Mouse (Mus musculus) natural killer cell, adult 2 months (primary cell): Measurements from ENCODE around the gene Serpina9.
A peak's percentile ranks its signal among the peaks of the same experiment; 100 is the strongest.
"Not testable (repeated sequence)": the region's sequence is repeated elsewhere in the genome, so short reads cannot be mapped to it uniquely, and the experiment has no call there.

ENCODE experiments used
- DNase-seq, 2 experiments: peaks; one replicate each; pipeline ENCODE4 v3.0.0; 2022; ENCODE audit warnings: low spot score in 2 of 2

Gene Serpina9

DNA sequence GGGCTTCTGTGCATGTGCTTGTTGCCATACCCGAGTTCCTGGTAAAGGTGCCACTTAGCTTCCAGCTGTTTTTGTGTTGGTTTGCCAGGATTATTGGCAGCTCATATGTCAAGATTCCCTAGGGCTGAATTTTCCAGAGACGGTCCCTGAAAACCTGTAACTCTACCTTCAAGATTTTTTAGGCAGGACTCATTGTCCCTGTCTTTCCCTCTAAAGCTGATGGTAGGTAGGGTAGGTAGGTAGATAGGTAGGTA lies 24.1 kb downstream of the Serpina9 start:
- DNase-seq, result no peak

DNA sequence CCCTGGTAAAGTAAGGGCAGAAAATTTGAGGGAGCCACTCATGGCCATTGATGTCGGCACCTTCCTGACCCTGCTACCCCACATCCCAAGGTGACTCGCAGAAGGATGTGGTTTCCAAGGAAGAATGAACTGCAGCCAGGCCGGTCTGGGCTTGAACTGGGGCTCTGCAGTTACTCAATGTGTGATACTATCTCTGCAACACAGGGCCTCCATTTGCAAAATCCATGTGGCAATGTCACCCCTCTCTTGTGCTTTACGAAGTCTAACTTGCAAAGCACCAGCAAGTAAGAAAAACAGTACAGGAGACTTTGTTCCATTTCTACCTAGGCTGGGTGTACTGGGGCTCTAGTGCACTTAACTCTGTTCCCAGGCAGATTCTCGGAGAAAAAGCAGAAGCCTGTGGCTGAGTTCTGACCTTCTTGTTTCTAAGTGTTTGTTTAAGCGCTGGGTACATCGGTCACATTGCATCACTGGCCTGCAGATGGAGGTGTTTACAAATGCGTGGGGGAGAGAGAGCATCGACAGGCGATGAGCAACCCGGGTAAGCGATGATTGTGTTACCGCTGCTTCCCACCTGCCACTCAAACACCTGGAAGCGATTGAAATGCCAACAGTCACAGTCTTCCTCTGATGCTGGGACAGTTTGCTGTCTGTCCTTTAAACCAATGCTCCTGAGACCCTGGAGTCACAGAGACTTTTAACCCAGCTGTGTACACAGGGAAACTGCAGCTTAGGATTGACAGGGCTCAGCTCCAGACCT lies 24.6 kb downstream of the Serpina9 start:
- DNase-seq, result no peak

DNA sequence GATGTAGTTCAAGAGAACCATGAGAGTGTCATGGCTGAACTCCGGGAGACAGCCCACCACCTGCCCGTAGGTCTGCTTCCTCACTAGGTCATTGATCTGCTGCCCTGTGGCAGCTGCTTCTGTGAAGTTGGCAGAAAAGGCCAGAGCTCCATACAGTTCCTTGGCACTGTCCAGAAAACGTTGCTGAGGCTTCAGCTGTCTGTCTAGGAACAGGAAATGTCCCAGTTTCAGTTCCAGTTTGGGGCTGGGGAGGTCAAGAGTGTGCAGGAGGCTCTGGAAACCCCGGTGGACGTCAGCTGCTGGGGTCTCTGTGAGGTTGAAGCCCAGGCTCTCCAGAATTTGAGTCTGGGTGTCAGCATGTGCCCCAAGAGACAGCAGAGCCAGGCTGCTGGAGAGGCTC lies 27.7 kb downstream of the Serpina9 start:
- DNase-seq, result no peak

DNA sequence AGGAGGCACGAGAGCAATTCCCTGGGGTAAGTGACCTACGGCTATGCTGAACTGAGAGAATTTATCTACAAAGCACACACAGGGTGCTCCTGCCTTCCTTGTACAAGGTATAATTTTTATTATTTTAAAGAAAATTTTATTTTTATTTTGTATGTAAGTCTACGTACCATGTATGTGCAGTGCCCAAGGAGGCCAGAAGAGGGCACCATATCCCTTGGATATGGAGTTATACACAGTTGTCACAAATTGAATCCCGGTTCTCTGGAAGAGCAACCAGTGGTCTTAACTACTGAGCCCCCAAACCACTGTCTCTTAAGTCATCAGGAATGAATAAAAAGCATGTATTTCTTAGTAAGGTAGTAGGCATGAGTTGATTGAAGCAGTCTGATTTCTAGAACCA lies 28.6 kb downstream of the Serpina9 start:
- DNase-seq, result peak; percentile 27 to 28

DNA sequence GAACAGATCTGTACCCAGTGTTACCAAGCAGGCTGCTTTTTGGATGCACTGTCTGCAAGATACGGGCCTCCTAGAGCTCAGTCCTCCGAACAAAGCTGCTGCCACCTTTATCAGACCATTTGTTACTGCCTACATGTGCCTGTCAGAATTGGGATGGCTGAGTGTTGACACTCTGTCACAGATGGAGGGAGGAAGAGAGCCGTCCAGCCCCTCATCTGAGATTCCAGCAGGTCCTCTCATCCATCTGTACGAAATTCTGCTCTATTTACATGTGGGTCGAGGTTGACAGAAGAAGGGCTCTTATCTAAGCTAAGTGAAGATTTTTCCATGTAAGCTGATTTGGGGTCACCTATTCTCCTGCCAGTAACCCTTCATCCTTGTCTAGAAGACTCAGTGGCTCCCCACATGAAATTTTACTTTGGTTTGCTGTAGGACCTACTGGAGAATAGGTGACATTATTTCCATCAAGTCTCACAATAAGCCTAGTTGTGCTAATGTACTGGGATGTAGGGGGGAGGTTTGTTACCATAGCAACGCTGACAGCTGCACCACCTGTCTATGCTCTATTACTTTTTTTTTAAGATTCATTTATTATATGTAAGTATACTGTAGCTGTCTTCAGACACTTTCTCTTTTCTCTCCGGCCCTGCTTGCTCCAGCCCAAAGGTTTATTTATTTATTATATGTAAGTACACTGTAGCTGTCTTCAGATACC lies 31.8 kb downstream of the Serpina9 start:
- DNase-seq, result no peak

DNA sequence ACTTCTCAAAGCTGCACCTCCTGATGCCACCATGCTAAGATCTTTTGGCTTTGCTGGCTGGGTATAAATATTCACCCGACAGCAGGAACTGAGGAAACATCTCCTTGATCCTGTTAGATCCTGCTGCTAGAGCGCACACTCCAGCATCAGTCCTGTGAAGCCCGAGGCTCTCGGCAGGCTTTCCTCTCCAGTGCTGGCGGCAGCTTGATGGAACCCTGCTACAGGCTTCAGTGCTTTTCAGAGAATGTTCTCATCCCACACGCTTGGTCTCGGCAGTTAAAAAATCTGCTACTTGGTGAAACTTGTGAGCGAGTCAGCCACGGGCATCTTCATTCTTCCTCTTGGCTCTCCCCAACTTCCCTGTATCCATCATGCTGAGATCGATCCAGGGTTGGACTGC lies 35.3 kb downstream of the Serpina9 start:
- no peak for DNase-seq

DNA sequence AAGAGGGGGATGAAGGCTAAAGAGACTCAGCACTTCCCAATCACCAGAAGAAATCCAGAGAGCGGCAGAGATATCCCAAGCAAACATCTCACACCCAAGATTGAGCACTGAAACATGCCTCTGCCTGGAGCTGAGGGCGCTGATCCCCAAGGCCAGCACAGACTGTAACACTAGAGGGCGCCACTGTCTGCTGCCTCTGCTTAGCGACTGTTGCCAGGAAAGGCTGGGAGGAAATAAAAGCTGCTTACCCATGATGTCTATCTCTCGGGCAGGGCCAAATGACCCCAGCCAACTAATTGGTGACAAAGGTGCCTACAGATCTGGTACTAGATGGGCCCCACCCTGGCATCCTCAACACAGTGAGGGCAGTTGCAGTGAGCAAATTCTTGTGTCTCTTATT lies 35.7 kb downstream of the Serpina9 start:
- DNase-seq, result no peak

DNA sequence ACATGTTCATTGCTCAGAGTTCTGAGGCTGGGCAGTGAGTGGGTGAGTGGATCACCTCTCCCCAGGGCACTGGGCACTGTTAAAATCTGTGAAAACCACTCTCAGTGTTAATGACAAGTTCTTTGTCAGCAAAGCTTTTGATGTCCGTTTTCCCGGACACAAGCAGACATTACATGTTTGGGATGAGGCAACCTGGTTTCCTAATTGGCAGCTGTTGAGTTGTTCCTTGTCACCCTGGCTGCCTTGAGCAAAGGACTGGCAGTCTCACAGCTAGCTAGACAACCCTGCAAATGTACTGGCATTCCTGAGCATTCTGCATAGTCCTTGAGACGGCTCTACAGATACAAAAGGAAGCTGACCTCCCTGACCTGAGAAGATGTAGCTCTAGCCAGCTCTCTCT lies 36.5 kb downstream of the Serpina9 start:
- no peak for DNase-seq

DNA sequence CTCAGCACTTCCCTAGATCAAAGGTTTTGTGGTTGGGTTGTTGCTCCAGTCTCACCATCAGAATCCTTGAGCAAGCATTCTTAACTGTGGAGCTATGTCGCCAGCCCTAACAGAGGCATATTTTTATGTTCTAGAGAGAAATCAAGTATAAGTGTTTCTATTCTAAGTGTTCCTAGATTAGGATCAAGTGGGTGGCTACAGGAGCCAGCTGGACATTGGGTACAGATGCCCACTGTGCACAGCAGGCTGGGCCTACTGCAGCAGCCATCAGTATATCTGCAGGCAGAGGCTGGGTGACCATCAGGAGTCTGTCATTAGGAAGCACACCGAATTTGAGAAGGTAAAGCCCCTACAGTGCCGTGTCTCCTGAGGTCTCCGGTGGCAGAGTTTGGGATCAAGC lies 42.5 kb downstream of the Serpina9 start:
- DNase-seq, result no peak

DNA sequence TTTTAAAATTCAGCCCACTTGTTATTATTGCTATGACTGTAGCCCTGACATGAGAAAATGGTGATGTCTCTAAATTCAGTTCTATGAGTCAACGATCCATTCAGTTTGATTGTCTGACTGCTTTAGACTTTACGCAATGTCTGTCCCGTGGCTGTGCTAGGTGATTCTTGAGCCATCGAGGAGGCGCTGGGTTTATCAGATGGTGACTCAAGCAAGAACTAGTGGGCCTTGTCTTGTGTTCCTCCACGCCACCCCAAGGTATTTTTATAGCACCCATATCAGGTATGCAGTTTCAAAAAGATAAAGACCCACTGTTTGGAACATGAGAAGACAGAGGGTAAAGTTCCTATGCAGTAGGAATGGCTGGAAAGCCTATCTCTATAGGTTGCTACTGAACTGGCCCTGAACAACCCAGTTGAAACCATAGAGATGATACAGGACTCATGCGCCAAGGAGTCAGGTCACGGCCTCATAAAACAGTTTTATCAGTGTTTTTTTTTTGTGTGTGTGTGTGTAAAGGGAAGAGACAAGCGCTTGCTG lies 43.9 kb downstream of the Serpina9 start:
- DNase-seq, result no peak

DNA sequence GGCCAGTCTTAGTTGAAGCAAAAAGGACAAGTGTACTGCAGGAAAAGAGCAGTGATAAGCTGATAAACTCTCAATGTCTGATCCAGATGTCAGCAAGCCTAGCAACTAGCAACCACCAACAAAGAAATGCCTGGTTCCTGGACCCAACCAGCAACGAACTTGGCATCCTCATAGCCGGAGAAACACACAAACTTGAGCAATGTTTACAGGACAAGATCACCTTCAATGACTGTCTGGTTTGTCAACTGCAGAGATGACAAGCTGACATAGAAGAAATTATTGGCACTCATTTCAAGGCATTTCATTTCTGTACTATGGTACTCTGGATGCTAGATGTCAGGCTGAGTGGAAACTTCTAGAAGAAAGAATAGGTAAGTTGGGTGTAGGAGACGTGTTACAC lies 46.8 kb downstream of the Serpina9 start:
- DNase-seq, result no peak

DNA sequence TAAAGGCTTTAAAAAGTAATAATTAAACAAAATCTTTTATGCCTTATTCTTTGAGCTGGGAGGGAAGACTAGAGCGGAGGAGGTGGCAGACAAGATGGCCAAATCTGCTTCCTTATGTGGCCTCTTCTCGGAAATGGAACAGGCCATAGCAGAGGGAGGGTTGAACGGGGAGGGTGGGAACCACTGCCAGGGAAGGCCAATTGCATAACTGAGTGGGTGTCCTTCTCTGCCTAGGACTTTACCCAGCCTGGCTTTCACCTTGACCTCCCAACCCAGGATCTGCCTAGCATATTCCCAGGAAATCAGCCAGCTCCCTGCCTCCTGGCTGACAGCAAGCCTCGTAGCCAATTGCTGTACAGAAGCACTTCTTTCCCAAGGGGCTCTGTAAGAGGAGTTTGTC lies 50.3 kb downstream of the Serpina9 start:
- DNase-seq, result no peak

DNA sequence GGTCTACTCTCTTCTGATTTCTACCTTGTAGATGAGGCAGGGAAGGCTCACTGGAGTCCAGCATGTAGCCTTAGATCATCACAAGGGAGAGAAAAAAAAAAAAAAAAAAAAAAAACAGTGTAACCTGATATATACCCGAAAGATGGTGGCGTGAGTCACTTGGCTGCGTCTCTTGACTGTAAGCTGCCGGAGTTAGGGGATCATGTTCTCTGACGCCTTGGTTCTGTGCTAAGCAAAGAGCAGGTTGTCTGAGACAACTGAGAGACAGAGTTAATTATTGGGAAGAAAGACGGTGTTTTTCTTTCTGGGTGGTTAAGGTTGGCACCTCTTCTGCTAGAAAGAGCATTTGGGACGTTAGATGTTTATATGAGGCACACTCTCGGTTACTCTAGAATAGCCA lies 50.7 kb downstream of the Serpina9 start:
- no peak for DNase-seq

DNA sequence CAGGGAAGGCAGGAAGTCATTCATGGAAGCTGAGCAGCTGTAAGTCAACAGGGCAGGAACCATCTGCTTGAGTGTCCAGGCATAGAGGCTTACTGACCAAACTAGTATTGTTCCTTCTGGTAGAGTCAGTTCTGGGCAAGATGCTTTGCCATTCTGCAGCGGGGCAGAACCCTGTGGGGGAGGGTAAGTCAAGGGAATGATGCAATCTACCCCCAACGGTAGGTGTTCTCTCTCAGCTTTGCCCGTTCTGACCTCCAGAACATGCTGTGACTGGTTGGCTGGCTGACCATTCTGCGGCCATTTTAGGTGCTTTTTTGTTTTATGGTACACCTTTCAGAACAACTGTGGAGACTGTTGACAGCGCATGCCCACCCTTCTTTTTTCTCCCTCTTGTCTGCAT lies 51.2 kb downstream of the Serpina9 start:
- no peak for DNase-seq

DNA sequence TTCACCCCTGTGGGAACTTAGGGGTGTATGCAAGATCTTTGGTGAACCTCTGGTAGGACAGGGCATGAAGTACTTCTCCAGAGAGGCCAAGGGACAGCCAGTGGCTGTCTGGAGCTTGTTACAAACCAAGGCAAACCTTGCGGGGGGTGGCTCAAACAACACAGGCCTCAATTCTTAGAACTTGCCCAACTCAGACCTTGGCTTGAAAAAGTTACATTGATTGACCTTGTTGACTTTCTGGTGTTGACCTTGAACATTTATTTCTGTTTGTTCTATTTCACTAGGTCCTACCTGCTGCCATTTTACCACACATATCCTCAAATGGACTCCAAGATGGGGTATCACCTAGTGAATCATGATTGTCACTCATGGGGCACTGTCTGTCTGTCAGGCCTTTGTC lies 51.8 kb downstream of the Serpina9 start:
- no peak for DNase-seq

DNA sequence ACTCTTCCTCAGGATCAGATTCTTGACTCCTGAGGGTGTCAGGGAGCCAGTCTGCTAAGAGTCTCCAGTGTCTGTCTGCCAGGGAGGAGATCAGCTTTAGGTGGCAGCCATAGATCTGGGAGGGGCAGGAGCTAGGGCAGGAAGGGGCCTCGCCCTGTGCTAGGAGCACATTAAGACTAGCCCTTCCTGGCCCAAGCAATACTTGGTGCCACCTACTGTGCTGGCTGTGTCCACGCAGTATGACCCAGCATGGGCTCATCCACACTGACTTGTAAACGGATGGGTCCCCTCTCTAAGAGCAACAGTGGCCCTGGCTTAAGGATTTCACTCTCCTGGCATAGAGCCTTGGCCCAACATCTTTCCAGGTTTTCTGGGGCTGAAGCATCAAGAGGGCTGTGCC lies 54.8 kb downstream of the Serpina9 start, which contains the start of gene Serpina1e:
Gene Serpina1e, minus strand, starts transcription at position 178 of the 400 bp plus-strand sequence.
- DNase-seq, result no peak

DNA sequence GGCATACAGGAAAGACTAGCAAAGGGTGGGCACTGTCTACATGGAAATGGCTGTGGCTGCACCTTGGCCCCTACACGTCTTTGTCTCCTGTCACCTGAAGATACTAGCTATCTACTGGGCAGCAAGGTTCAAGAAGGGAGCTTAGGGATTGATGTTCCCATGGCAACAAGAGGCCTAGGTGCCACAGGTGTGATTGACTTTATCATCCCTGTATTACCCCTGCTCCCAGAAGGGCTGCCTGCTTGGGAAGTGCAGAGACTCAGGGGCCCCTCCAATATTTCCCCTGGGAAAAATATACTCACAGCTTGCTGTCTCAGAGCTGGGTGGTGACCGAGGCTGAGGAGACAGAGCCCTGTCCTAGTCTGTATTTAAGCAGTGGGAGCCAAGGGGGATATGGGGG lies 57.0 kb downstream of the Serpina9 start:
- DNase-seq, result not testable (repeated sequence)

DNA sequence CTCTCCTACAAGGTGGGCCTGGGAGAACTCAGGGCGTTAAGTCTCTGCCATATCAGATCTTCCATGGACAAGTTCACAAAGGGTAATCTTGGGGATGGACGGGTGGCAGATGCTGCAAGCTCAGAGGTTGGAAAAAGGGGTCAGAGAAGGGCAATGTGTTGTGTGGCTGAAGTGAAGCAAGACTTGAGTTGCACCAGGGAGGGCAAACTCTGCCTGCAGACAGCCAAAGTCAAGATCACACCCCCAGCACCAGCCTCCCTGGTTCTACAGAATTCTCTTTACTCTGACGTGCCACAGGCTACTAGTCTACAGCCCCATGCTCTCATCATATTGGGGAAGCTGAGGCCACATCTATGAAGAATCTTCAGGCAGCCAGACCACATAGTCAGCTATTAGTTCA lies 60.6 kb downstream of the Serpina9 start:
- DNase-seq, result not testable (repeated sequence)

DNA sequence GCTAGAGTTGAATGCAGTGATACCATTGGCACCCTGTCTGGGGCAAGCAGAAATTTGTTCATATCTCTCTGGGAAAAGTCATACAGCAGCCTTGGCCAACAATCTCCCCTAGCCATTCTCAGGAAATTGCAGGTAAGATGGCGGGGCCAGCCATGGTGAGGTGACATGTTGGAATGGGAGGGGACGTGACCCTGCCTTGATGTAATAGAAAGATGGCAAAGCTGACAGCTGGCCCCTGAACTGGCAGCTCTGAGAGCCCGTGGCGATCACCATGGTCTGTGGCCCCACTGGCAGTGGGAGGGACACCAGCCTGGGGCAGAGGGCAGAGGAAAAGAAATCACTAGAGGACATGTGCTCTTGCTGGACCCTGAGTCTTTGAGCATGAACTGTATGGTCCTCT lies 67.3 kb downstream of the Serpina9 start:
- no peak for DNase-seq
